Mouse (Mus musculus) lung, embryonic 15.5 days (tissue): Measurements from ENCODE around the gene Efna5. TPM values are rescaled to one million over a fixed set of nuclear protein-coding genes. Genes with fewer than 3 reads are reported as not detected.
A peak's percentile ranks its signal among the peaks of the same experiment; 100 is the strongest.

Experiments used
- ATAC-seq: fragments of 200-750 bp; cut with Nextera tagmentation; 2 replicates; pipeline ENCODE4 v1.8.0; 2017; ENCODE audit warnings: moderate number of reproducible peaks, borderline replicate concordance; ENCODE audit not compliant: low FRiP score, low TSS enrichment; ENCODE audit errors: extremely low read depth
- H3K27ac ChIP-seq: fragments of 300-500 bp; sonication (generic); 2 replicates; pipeline ENCODE4 v1.5.1; 2015; ENCODE audit warnings: moderate library complexity, mild to moderate bottlenecking, inconsistent platforms
- H3K27me3 ChIP-seq: fragments of 300-500 bp; sonication (generic); 2 replicates; pipeline ENCODE4 v1.6.1; 2015; ENCODE audit warnings: inconsistent platforms
- H3K36me3 ChIP-seq: fragments of 300-500 bp; sonication (generic); 2 replicates; pipeline ENCODE4 v1.6.1; 2015; ENCODE audit warnings: inconsistent platforms
- H3K4me1 ChIP-seq: fragments of 300-500 bp; sonication (generic); 2 replicates; pipeline ENCODE4 v1.6.1; 2015; ENCODE audit warnings: inconsistent platforms
- H3K4me2 ChIP-seq: fragments of 300-500 bp; sonication (generic); 2 replicates; pipeline ENCODE4 v1.6.1; 2015; ENCODE audit warnings: inconsistent platforms, mild to moderate bottlenecking, moderate library complexity
- H3K4me3 ChIP-seq: fragments of 300-500 bp; sonication (generic); 2 replicates; pipeline ENCODE4 v1.5.1; 2015; ENCODE audit warnings: mild to moderate bottlenecking, inconsistent platforms
- H3K9ac ChIP-seq: fragments of 300-500 bp; sonication (generic); 2 replicates; pipeline ENCODE4 v1.6.1; 2015; ENCODE audit warnings: inconsistent platforms
- H3K9me3 ChIP-seq: fragments of 300-500 bp; sonication (generic); 2 replicates; pipeline ENCODE4 v1.6.1; 2016; ENCODE audit warnings: inconsistent platforms
- WGBS: fragments of 180-500 bp; shearing (Covaris S2); methylation state at CpG from one replicate; pipeline ENCODE4 v1.1.7; 2015; 5-methylcytosine and 5-hydroxymethylcytosine counted together
- polyA plus RNA-seq: library from polyadenylated mRNA; unstranded; fragments of >200 nt; fragmentation: Nextera tagmentation; extraction: Ambion mirVana; gene quantifications from 2 replicates; pipeline ENCODE4 v1.2.1, GENCODE M21; 2015

The Efna5 gene
- polyA plus RNA-seq, 1 experiment from 2014 or later, result 12.6 TPM

DNA sequence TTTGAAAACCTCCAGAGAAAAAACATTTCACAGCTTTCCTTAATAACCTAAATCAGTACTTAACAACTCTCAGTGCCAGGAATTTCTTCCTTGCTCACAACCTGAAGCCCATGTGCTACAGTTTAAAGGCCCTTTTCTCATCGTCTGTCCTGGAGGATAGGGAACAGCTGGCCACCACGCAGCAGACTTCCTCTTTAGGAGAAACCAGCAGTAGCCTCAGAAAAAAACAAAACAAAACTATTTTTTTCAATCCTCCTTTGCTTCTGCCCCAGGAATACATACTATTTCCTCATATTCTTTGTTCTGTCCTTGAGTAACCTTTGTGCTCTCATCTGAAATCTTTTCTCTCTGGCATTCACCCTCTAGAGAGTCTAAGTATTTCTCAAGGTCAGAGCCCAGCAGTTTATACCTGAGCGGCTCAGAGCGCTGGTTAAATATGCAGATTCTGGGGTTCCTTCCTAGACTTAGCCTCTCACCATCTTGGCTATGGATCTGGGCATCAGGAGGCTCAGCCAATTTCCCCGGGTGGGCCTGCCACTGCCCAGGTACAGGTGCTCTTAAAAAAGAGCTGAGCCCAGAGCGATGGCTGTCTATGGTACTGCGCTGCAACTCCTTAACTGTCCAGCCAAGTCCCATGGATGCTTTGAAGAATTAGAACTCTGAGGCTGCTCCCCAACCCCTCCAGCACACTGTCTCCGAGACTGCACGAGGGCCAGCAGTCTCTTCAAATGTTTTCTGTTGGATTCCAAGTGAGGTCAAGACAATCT, 306.4 kb downstream of the Efna5 start:
- Histone ChIP-seq H3K4me2 (no peak overlapping the region), H3K9ac (no peak overlapping the region), H3K4me1 (no peaks in the 10 kb centered on the region), H3K36me3 (no peaks in the 10 kb centered on the region), H3K27ac (no peak overlapping the region), H3K27me3 (no peaks in the 10 kb centered on the region), H3K9me3 (no peaks in the 10 kb centered on the region), H3K4me3 (no peak overlapping the region)
- 72% methylated on average over 9 of the region's 9 CpGs for WGBS
- no peak for ATAC-seq

DNA sequence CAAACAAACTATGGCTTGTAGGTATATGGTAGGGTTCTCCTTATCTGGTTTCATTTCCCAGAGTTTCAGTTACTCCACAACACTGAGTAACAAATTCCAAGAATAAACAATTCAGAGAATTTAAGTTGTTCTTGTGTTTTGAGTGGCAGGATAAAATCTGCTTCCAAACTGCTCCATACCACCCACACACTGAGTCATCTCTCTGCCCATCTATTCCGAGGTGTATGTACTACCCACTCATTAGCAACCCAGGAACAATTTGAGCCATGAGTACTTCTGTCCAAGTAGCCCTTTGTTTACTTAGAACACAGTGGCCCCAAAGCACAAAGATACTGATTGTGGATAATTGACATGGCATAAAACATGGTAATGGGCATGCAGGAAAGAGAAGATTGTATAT, 311.0 kb downstream of the Efna5 start:
- Histone ChIP-seq H3K27me3 (peaks cover 4% of the 10 kb centered on the region; the same call in 1 of the 2 replicates), H3K4me2 (no peak overlapping the region), H3K4me3 (no peak overlapping the region), H3K9ac (no peak overlapping the region), H3K4me1 (no peaks in the 10 kb centered on the region), H3K9me3 (no peaks in the 10 kb centered on the region), H3K36me3 (no peaks in the 10 kb centered on the region), H3K27ac (no peak overlapping the region)
- no peak for ATAC-seq
- WGBS, result 62% methylated on average over 1 of the region's 1 CpGs

DNA sequence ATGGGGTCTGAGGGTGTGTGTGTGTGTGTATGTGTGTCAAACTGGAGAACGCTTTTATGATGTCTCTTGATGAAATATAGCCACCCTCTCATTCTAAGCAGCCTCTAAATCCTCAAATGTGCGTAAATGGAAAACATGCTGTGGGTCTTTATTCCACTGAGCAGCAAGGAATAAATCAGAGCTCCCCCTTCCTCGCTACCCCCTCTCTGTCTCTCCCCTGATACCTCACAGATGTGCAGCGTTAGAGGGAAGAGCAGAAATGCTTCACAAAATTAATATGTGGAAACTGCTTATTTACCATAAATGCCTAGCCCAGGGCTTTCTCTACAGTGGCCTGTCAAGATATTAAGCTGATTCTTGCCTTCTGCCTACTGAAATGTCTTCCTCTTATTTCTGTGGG, 313.1 kb downstream of the Efna5 start:
- H3K27me3 ChIP-seq, result peaks cover 4% of the 10 kb centered on the region; the same call in 1 of the 2 replicates
- no peak overlapping the region for H3K9ac ChIP-seq
- no peaks in the 10 kb centered on the region for H3K36me3 ChIP-seq
- H3K27ac ChIP-seq, result no peak overlapping the region
- no peak for ATAC-seq
- H3K4me3 ChIP-seq, result no peak overlapping the region
- no peaks in the 10 kb centered on the region for H3K4me1 ChIP-seq
- WGBS, result 70% methylated on average over 4 of the region's 4 CpGs
- no peaks in the 10 kb centered on the region for H3K9me3 ChIP-seq
- no peak overlapping the region for H3K4me2 ChIP-seq

DNA sequence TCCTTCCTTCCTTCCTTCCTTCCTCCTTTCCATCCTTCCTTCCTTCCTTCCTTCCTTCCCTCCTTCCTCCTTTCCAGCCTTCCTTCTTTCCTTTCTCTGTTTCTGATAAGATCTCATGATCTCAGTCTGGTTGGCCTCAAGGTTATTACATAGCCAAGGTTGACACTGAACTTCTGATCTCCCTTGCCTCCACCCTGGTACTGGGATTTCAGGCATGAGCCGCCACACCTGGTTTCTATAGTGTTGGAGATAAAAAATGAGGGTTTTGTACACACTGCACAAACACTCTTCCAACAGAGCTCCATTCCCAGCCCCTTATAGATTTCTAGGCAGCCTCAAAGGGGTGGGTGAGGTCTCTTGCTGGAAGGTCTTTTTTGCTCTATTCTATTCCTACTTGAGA, 315.5 kb downstream of the Efna5 start:
- 73% methylated on average over 1 of the region's 1 CpGs for WGBS
- ATAC-seq, result no peak

DNA sequence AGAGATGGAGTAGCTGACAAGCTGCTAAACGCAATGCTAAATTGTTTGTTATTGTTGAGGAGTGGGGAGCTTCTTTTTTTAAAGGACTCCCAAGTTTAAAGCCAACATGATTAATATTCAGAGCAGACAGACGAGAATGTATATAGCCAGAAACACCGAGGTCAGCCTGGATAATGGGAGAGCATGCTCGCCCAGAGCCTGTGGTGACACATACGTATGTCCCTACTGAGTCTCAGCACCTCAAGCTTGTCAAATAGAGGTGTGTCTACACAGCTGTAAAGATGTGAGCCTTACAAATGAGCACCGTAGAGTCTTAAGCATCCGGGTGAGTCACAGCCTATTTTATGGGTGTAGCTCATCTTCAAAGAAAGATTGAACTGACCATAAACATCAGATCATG, 318.7 kb downstream of the Efna5 start:
- WGBS, result 39% methylated on average over 7 of the region's 7 CpGs

More for the DNA sequence above, 315.5 kb downstream of the Efna5 start:
- Histone ChIP-seq H3K4me3 (no peak overlapping the region), H3K9ac (no peak overlapping the region), H3K27me3 (peaks cover 4% of the 10 kb centered on the region; the same call in 1 of the 2 replicates), H3K27ac (no peak overlapping the region), H3K36me3 (no peaks in the 10 kb centered on the region), H3K9me3 (no peaks in the 10 kb centered on the region), H3K4me2 (no peak overlapping the region), H3K4me1 (peaks cover 4% of the 10 kb centered on the region)

DNA sequence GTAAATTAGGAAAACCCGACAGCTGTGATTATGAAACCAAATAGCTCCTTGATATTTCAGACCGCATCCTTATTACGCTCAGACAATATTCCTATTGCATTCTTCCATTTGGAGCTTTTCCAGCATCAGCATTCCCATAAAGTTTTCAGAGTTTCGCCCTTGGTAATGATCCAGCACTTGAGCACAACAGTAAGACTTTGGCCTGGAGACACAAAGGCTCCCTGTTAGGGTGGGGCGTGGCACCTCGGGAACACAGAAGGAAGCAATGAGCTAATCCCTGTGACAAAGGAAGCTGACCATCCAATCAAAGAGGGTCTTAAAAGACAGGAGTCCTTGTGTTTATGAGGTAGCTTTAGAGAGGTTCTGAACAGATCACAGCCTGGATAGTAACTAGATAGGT, 323.9 kb downstream of the Efna5 start:
- Histone ChIP-seq H3K9me3 (no peaks in the 10 kb centered on the region), H3K9ac (no peak overlapping the region), H3K4me1 (peaks cover 6% of the 10 kb centered on the region; the same call in 1 of the 2 replicates), H3K4me3 (no peak overlapping the region), H3K4me2 (no peak overlapping the region), H3K36me3 (no peaks in the 10 kb centered on the region), H3K27me3 (no peaks in the 10 kb centered on the region), H3K27ac (no peak overlapping the region)
- 57% methylated on average over 6 of the region's 6 CpGs for WGBS
- ATAC-seq, result no peak

More for the DNA sequence above, 318.7 kb downstream of the Efna5 start:
- H3K9ac ChIP-seq, result no peak overlapping the region
- H3K4me2 ChIP-seq, result no peak overlapping the region
- H3K27ac ChIP-seq, result no peak overlapping the region
- H3K36me3 ChIP-seq, result no peaks in the 10 kb centered on the region
- H3K4me3 ChIP-seq, result no peak overlapping the region
- H3K27me3 ChIP-seq, result peaks cover 4% of the 10 kb centered on the region; the same call in 1 of the 2 replicates
- peak; percentile 67; the same call in 1 of the 2 replicates for ATAC-seq
- no peaks in the 10 kb centered on the region for H3K9me3 ChIP-seq
- H3K4me1 ChIP-seq, result peaks cover 4% of the 10 kb centered on the region
